ENCODE assay signal across 25 mouse cellular contexts in the genomic region with DNA sequence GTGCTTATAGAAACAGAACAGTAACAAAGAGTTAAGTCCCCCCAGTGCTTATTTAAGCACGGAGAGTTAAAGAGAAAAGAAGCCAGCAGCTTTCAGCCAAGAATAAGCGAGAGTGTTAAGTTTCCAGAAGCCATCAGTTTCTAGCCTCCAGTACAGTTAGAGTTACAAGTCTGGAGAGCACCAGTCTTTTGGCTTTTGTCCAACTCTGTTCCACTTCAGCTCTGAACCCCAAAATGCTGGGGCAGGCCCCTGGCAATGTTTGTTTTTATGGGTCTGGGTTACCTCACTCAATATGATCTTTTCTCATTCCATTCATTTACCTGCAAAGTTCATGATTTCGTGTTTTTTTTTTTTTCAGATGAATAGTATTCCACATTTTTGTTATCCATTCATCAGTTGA. TPM values are rescaled to one million over a fixed set of nuclear protein-coding genes. Genes with fewer than 3 reads are reported as not detected.
A peak's percentile ranks its signal among the peaks of the same experiment; 100 is the strongest.
DNase-seq lines count a peak whose midpoint lies in the region; ATAC-seq and TF ChIP-seq lines count a peak whose summit lies in the region.
"Had no signal": no experiment of that assay in that cellular context is flagged by ENCODE, and none has a peak within 500 bp of the region (broad histone marks: within the 10 kb centered on the region; RNA-seq: fewer than 3 reads in every experiment).

No protein-coding gene starts in this region.

- H3K79me2 ChIP-seq in myocyte (ENCODE audit: control insufficient read depth, insufficient read depth), result no peaks in the 10 kb centered on the region

- no peak overlapping the region for H3K4me2 ChIP-seq in embryonic facial prominence, embryonic 11.5 days (ENCODE audit: low read depth, low read length)
- H3K4me2 ChIP-seq in limb, embryonic 13.5 days (replicated peaks), result no peak overlapping the region
- H3K4me2 ChIP-seq in embryonic facial prominence, embryonic 14.5 days (ENCODE audit: low read depth, low read length), result no peak overlapping the region
- peak overlapping the region; percentile 27 for H3K4me2 ChIP-seq in myocyte (ENCODE audit: low read depth)
- H3K4me2 ChIP-seq: forebrain, embryonic 12.5 days; forebrain, embryonic 15.5 days; hindbrain, embryonic 12.5 days; hindbrain, embryonic 15.5 days; intestine, embryonic 15.5 days had no signal

- H3K9ac ChIP-seq in embryonic facial prominence, embryonic 11.5 days (replicated peaks; ENCODE audit: low read length), result no peak overlapping the region
- H3K9ac ChIP-seq in limb, embryonic 13.5 days, result no peak overlapping the region
- no peak overlapping the region for H3K9ac ChIP-seq in embryonic facial prominence, embryonic 14.5 days (ENCODE audit: low read depth, low read length)
- H3K9ac ChIP-seq: forebrain, embryonic 12.5 days; forebrain, embryonic 15.5 days; hindbrain, embryonic 12.5 days; hindbrain, embryonic 15.5 days; intestine, embryonic 15.5 days had no signal

- 51% methylated on average over 3 of the region's 3 CpGs for whole genome bisulfite sequencing in embryonic facial prominence, embryonic 11.5 days
- 52% methylated on average over 3 of the region's 3 CpGs for WGBS in embryonic facial prominence, embryonic 10.5 days
- 23% methylated on average over 3 of the region's 3 CpGs for WGBS in limb, embryonic 13.5 days
- 61% methylated on average over 3 of the region's 3 CpGs for WGBS in limb, embryonic 10.5 days
- 28% methylated on average over 3 of the region's 3 CpGs for WGBS in embryonic facial prominence, embryonic 14.5 days

- no peak for ATAC-seq in embryonic facial prominence, embryonic 11.5 days (replicated peaks; ENCODE audit: insufficient number of reproducible peaks, low FRiP score, low TSS enrichment, low read depth)
- 0 out of 2 replicates have a peak, but pooled peaks have one; percentile 8 for ATAC-seq in limb, embryonic 13.5 days (ENCODE audit: low FRiP score, low read depth)
- no peak for ATAC-seq in embryonic facial prominence, embryonic 14.5 days (ENCODE audit: low read depth)
- ATAC-seq: forebrain, embryonic 15.5 days; intestine, embryonic 15.5 days; Patski had no signal

- DNase-seq in embryonic facial prominence, embryonic 11.5 days (ENCODE audit: low spot score), result peak; percentile 16
- no peak for DNase-seq in embryonic facial prominence, embryonic 10.5 days (ENCODE audit: low spot score)
- no peak for DNase-seq in limb, embryonic 10.5 days (ENCODE audit: low spot score)
- peak; percentile 85 for DNase-seq in embryonic facial prominence, embryonic 14.5 days (ENCODE audit: low spot score)
- DNase-seq in left cerebral cortex, postnatal 25 days (ENCODE audit: low spot score in 2 of 2), result no peak
- DNase-seq in urinary bladder, postnatal 25 days (ENCODE audit: low spot score), result no peak
- DNase-seq: adrenal gland, postnatal 10 days; B cell, adult 2 months; cerebellum, adult 11 months; cerebellum, adult 8-10 months; cerebellum, postnatal 14 days; gastrocnemius, postnatal 25 days; heart, adult 2 months had no signal

- no peak overlapping the region for H3ac ChIP-seq in myocyte (ENCODE audit: control insufficient read depth, insufficient read length)

- no peaks in the 10 kb centered on the region for H3K36me3 ChIP-seq in embryonic facial prominence, embryonic 11.5 days (replicated peaks; ENCODE audit: control insufficient read depth, insufficient read depth, low read depth, low read length)
- H3K36me3 ChIP-seq in embryonic facial prominence, embryonic 10.5 days (replicated peaks), result no peaks in the 10 kb centered on the region
- no peaks in the 10 kb centered on the region for H3K36me3 ChIP-seq in limb, embryonic 13.5 days
- H3K36me3 ChIP-seq in limb, embryonic 10.5 days, result no peaks in the 10 kb centered on the region
- H3K36me3 ChIP-seq in embryonic facial prominence, embryonic 14.5 days (ENCODE audit: control insufficient read depth, insufficient read depth, low read length), result no peaks in the 10 kb centered on the region
- no peaks in the 10 kb centered on the region for H3K36me3 ChIP-seq in myocyte (ENCODE audit: control insufficient read depth, insufficient read depth)
- H3K36me3 ChIP-seq: forebrain, embryonic 12.5 days; forebrain, embryonic 15.5 days; G1E; heart, embryonic 10.5 days; hindbrain, embryonic 12.5 days; hindbrain, embryonic 15.5 days; intestine, embryonic 15.5 days had no signal

- intact Hi-C loops in left cerebral cortex, postnatal 25 days (cut with DNase I), result no loop called here

- no peaks in the 10 kb centered on the region for H3K4me1 ChIP-seq in embryonic facial prominence, embryonic 11.5 days (ENCODE audit: control insufficient read depth, insufficient read depth, low read length)
- peaks cover 8% of the 10 kb centered on the region for H3K4me1 ChIP-seq in embryonic facial prominence, embryonic 10.5 days
- no peaks in the 10 kb centered on the region for H3K4me1 ChIP-seq in limb, embryonic 13.5 days
- peaks cover 6% of the 10 kb centered on the region; the same call in 1 of the 2 replicates for H3K4me1 ChIP-seq in limb, embryonic 10.5 days
- H3K4me1 ChIP-seq in embryonic facial prominence, embryonic 14.5 days (ENCODE audit: control insufficient read depth, insufficient read depth, low read length), result peaks cover 5% of the 10 kb centered on the region; the same call in 1 of the 2 replicates
- H3K4me1 ChIP-seq: forebrain, embryonic 15.5 days; intestine, embryonic 15.5 days had no signal

- H3K27me3 ChIP-seq in embryonic facial prominence, embryonic 11.5 days (ENCODE audit: control insufficient read depth, insufficient read depth, low read length), result no peaks in the 10 kb centered on the region
- H3K27me3 ChIP-seq in embryonic facial prominence, embryonic 10.5 days (replicated peaks; ENCODE audit: low read depth, poor library complexity, severe bottlenecking), result no peaks in the 10 kb centered on the region
- H3K27me3 ChIP-seq in limb, embryonic 13.5 days, result no peaks in the 10 kb centered on the region
- H3K27me3 ChIP-seq in limb, embryonic 10.5 days (ENCODE audit: low read depth, poor library complexity, severe bottlenecking), result no peaks in the 10 kb centered on the region
- no peaks in the 10 kb centered on the region for H3K27me3 ChIP-seq in embryonic facial prominence, embryonic 14.5 days (replicated peaks; ENCODE audit: control insufficient read depth, insufficient read depth, low read length)
- H3K27me3 ChIP-seq in myocyte (ENCODE audit: control insufficient read depth, insufficient read depth, insufficient read length), result no peaks in the 10 kb centered on the region
- H3K27me3 ChIP-seq: CH12.LX; forebrain, embryonic 12.5 days; forebrain, embryonic 15.5 days; hindbrain, embryonic 12.5 days; hindbrain, embryonic 15.5 days; intestine, embryonic 15.5 days had no signal

- no peak for TF ChIP-seq POLR2A in myocyte (IDR thresholded peaks at IDR 0.05; ENCODE audit: insufficient read length, low read depth)

- H3K27ac ChIP-seq in embryonic facial prominence, embryonic 11.5 days (replicated peaks; ENCODE audit: low read depth, low read length), result no peak overlapping the region
- no peak overlapping the region for H3K27ac ChIP-seq in embryonic facial prominence, embryonic 10.5 days (replicated peaks)
- H3K27ac ChIP-seq in limb, embryonic 13.5 days, result no peak overlapping the region
- H3K27ac ChIP-seq in limb, embryonic 10.5 days, result no peak overlapping the region
- H3K27ac ChIP-seq in embryonic facial prominence, embryonic 14.5 days (replicated peaks; ENCODE audit: low read depth, low read length), result no peak overlapping the region; the same call in 1 of the 2 replicates
- H3K27ac ChIP-seq: forebrain, embryonic 12.5 days; forebrain, embryonic 15.5 days; heart, adult 2 months; heart, embryonic 10.5 days; hindbrain, embryonic 12.5 days; hindbrain, embryonic 15.5 days; intestine, embryonic 15.5 days had no signal

- H3K4me3 ChIP-seq in embryonic facial prominence, embryonic 11.5 days (ENCODE audit: low read depth, low read length), result no peak overlapping the region
- no peak overlapping the region for H3K4me3 ChIP-seq in embryonic facial prominence, embryonic 10.5 days
- no peak overlapping the region for H3K4me3 ChIP-seq in limb, embryonic 13.5 days
- H3K4me3 ChIP-seq in limb, embryonic 10.5 days, result no peak overlapping the region
- H3K4me3 ChIP-seq in embryonic facial prominence, embryonic 14.5 days (ENCODE audit: low read depth, low read length), result no peak overlapping the region
- H3K4me3 ChIP-seq in myocyte, result no peak overlapping the region
- H3K4me3 ChIP-seq: erythroblast, embryonic 14.5 days; forebrain, embryonic 12.5 days; forebrain, embryonic 15.5 days; heart, adult 2 months; heart, embryonic 10.5 days; hindbrain, embryonic 12.5 days; hindbrain, embryonic 15.5 days; intestine, embryonic 15.5 days had no signal

- no peaks in the 10 kb centered on the region for H3K9me3 ChIP-seq in embryonic facial prominence, embryonic 11.5 days (replicated peaks; ENCODE audit: control insufficient read depth, low read length)
- H3K9me3 ChIP-seq in embryonic facial prominence, embryonic 10.5 days, result no peaks in the 10 kb centered on the region
- H3K9me3 ChIP-seq in limb, embryonic 13.5 days, result no peaks in the 10 kb centered on the region
- H3K9me3 ChIP-seq in limb, embryonic 10.5 days (replicated peaks), result no peaks in the 10 kb centered on the region
- H3K9me3 ChIP-seq in embryonic facial prominence, embryonic 14.5 days (ENCODE audit: control insufficient read depth, low read length), result no peaks in the 10 kb centered on the region
- H3K9me3 ChIP-seq: forebrain, embryonic 12.5 days; forebrain, embryonic 15.5 days; G1E; heart, embryonic 10.5 days; hindbrain, embryonic 12.5 days; hindbrain, embryonic 15.5 days; intestine, embryonic 15.5 days had no signal

TF ChIP-seq in myocyte, 11 proteins besides CTCF, POLR2A, EP300 and RAD21 (continues in another document):
- TF ChIP-seq POLR2AphosphoS2 (IDR thresholded peaks at IDR 0.05; ENCODE audit: insufficient read length, low read depth) (no peak), MAX (IDR thresholded peaks at IDR 0.05; ENCODE audit: low read depth) (no peak), CEBPB (IDR thresholded peaks at IDR 0.05; ENCODE audit: insufficient read depth, poor library complexity, severe bottlenecking) (no peak), TCF3 (IDR thresholded peaks at IDR 0.05; ENCODE audit: insufficient read length, low read depth) (no peak), TCF12 (IDR thresholded peaks at IDR 0.05; ENCODE audit: insufficient read depth, poor library complexity, severe bottlenecking) (no peak), MYOG (IDR thresholded peaks at IDR 0.05; ENCODE audit: control insufficient read depth in 1 of 3, insufficient read depth in 1 of 3, insufficient read length in 2 of 3, low read depth in 2 of 3) (no peak), USF1 (IDR thresholded peaks at IDR 0.05; ENCODE audit: low read depth) (no peak)

RNA-seq across cellular contexts. Expression of a gene that starts 7.6 kb away (rescaled TPM):
- 1.6 and 2.1 TPM in 2 replicates for polyA plus RNA-seq in embryonic facial prominence, embryonic 11.5 days (2014; fragmentation: Nextera tagmentation; extraction: Ambion mirVana)
- polyA plus RNA-seq in embryonic facial prominence, embryonic 10.5 days (2016; fragmentation: Nextera tagmentation; extraction: Ambion mirVana), result 1.2 and 1.7 TPM in 2 replicates
- polyA plus RNA-seq in limb, embryonic 13.5 days (2015; fragmentation: Nextera tagmentation; extraction: Ambion mirVana), result 1.8 and 2.2 TPM in 2 replicates
- 0.44 and 1.2 TPM in 2 replicates for polyA plus RNA-seq in limb, embryonic 10.5 days (2016; fragmentation: Nextera tagmentation; extraction: Ambion mirVana)
- 5.2 and 5.7 TPM in 2 replicates for polyA plus RNA-seq in embryonic facial prominence, embryonic 14.5 days (2014; fragmentation: Nextera tagmentation; extraction: Ambion mirVana)
- 0.01 TPM for polyA plus RNA-seq in myocyte (2012; fragmentation: generic; extraction: Trizol)
- total RNA-seq in left cerebral cortex, postnatal 25 days (2021), result 1 to 10 TPM; 3.5 to 5.0 TPM
- polyA plus RNA-seq: erythroblast, embryonic 14.5 days; G1E; Patski had no signal

Comparison
In these comparisons a context has a peak if more than half of its experiments do, and no peak if none do; other contexts are left out.
1. DNase-seq: peak in embryonic facial prominence, embryonic 11.5 days (single experiment) and embryonic facial prominence, embryonic 14.5 days (single experiment); none in embryonic facial prominence, embryonic 10.5 days (single experiment), limb, embryonic 10.5 days (single experiment), left cerebral cortex, postnatal 25 days (0 of 2) and urinary bladder, postnatal 25 days (single experiment).